Mouse (Mus musculus) heart, adult 11 months (tissue): ENCODE data around the gene Pip5k1c.

ENCODE experiments used
- DNase-seq: peaks from one replicate; pipeline ENCODE4 v3.0.0; 2022

The Pip5k1c gene

GRCm38 (mm10) chr10:81292554-81293333, at the start of gene Pip5k1c:
Pip5k1c (plus strand) TSS chr10:81292963.
- peak; percentile 100 for DNase-seq

GRCm38 (mm10) chr10:81244146-81244545, 48.6 kb upstream of the Pip5k1c start:
- peak; percentile 91 for DNase-seq

GRCm38 (mm10) chr10:81244595-81244994, 48.2 kb upstream of the Pip5k1c start:
- peak; percentile 95 for DNase-seq

GRCm38 (mm10) chr10:81245166-81245565, 47.6 kb upstream of the Pip5k1c start:
- no peak for DNase-seq

GRCm38 (mm10) chr10:81247804-81248203, 45.0 kb upstream of the Pip5k1c start:
- no peak for DNase-seq

- no peak for DNase-seq
Observed at GRCm38 (mm10) chr10:81249442-81249841, 43.3 kb upstream of the Pip5k1c start.

- no peak for DNase-seq
Observed at GRCm38 (mm10) chr10:81252424-81253419, 40.0 kb upstream of the Pip5k1c start, which contains the start of gene Matk. Matk (plus strand) TSS chr10:81252935.

GRCm38 (mm10) chr10:81254886-81255285, 37.9 kb upstream of the Pip5k1c start:
- no peak for DNase-seq

- no peak for DNase-seq
Observed at GRCm38 (mm10) chr10:81257158-81258039, 35.4 kb upstream of the Pip5k1c start.

- DNase-seq = no peak
Observed at GRCm38 (mm10) chr10:81259225-81259884, 33.4 kb upstream of the Pip5k1c start.

- DNase-seq = no peak
Observed at GRCm38 (mm10) chr10:81261025-81261424, 31.7 kb upstream of the Pip5k1c start.

GRCm38 (mm10) chr10:81265540-81265939, 27.2 kb upstream of the Pip5k1c start:
- peak; percentile 96 for DNase-seq

- DNase-seq = peak; percentile 100
Observed at GRCm38 (mm10) chr10:81266211-81267105, 26.3 kb upstream of the Pip5k1c start, which contains the start of the genes Mrpl54 and Apba3. Mrpl54 (minus strand) TSS chr10:81266934. Apba3 (plus strand) TSS chr10:81266960.

GRCm38 (mm10) chr10:81268056-81268455, 24.7 kb upstream of the Pip5k1c start:
- DNase-seq = peak; percentile 99

- DNase-seq = peak; percentile 95
Observed at GRCm38 (mm10) chr10:81268643-81269412, 23.9 kb upstream of the Pip5k1c start.

GRCm38 (mm10) chr10:81272356-81272755, 20.4 kb upstream of the Pip5k1c start:
- peak; percentile 90 for DNase-seq

- DNase-seq = no peak
Observed at GRCm38 (mm10) chr10:81273842-81274241, 18.9 kb upstream of the Pip5k1c start.

- DNase-seq = no peak
Observed at GRCm38 (mm10) chr10:81277676-81278075, 15.1 kb upstream of the Pip5k1c start.

- no peak for DNase-seq
Observed at GRCm38 (mm10) chr10:81279496-81279895, 13.3 kb upstream of the Pip5k1c start.

GRCm38 (mm10) chr10:81284189-81284588, 8.6 kb upstream of the Pip5k1c start:
- no peak for DNase-seq
